Mouse (Mus musculus): Measurements from ENCODE around the gene Gramd1b. TPM values are rescaled to one million over a fixed set of nuclear protein-coding genes. Genes with fewer than 3 reads are reported as not detected.

Gene Gramd1b
- polyA plus RNA-seq (2015; fragmentation: Nextera tagmentation; extraction: Ambion mirVana): 4.3 and 6.1 TPM in 2 replicates

DNA sequence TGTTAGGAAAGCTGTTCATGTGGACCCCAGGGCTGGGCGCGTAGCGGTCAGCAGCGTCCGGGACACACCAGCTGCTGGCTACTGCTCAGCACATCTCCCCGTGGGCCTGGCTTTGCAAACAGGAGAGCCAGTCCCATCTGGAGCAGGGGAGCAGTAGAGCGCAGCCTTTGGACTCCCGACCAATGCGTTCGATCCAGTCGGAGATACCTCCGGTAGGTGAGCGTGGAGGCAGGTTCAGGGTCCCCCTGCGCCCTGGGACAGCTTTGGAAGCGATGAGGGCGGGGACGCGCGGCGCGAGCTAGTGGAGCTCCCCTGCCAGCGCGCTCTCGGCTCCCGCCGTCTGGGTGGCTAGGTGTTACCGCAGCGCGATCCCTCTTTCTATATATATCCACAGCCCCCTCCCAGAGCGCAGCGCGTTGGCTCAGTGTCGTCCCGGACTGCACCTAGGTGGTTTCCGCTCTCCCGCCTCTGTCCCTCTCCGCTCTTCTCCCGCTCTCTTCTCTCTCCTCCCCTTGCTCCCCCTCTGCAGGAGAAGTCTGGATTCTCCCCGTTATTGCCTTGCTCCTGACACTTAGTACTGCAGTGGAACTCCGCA, at the start of gene Gramd1b:
Gene Gramd1b, minus strand, starts transcription at position 357 of the 595 bp plus-strand sequence.
- DNase-seq (ENCODE audit: low spot score): no peak

DNA sequence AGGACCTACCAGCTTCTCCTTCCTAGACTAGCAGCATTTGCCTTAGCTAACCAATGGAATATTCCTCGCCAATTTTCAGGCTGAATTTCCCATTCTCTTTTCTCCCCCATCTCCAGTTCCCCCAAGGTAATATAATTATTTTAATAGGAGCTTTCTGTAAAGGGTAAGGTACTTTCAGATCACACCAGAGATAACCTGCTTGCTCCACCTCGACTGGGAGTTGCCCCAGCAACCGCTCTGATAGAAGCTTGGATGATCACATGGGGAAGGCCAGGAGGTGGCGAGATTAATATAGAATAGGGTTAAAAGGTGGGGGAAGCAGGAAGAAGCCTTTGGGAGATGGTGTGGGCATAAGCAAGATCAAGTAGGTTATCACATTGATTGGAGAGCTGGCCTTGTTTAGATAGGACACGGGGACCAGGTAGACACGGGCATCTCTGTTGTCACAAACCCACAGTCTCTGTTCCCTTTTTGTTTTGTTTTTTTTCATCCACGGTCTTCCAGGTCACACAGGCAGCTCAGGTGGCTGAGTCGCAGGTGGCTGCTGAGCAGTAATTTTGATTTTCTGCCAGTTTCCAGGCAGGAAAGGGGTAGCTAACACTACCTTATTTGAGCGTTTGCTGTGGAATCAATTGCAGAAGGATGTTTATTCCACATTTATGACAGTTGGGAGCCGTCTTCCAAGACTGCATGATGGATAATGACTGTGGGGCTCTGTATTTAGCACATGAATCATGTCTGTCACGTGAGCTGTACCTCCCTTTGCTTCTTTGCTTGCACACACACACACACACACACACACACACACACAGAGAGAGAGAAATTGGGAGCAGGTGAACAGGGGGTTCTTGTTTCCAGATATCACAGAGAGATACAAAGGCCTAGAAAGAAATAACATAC, 47.8 kb upstream of the Gramd1b start:
- no peak for DNase-seq (ENCODE audit: low spot score)

DNA sequence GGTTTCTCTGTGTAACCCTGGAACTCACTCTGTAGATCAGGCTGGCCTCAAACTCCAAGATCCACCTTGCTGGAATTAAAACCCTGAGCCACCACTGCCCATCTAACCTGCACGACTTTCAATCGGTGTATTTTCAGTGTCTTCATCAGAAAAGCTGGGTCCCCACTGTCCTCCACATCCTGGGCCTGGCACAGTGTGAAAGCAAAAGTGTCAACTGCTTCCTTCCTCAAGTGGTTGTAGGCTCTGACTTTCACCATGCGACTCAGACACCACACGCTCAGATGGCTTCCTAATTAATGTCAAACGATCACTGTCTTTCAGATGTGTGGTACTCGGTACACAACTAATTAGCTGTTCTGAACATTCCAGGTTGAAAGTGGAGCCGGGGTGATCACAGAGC, 45.9 kb upstream of the Gramd1b start:
- DNase-seq (ENCODE audit: low spot score): no peak

DNA sequence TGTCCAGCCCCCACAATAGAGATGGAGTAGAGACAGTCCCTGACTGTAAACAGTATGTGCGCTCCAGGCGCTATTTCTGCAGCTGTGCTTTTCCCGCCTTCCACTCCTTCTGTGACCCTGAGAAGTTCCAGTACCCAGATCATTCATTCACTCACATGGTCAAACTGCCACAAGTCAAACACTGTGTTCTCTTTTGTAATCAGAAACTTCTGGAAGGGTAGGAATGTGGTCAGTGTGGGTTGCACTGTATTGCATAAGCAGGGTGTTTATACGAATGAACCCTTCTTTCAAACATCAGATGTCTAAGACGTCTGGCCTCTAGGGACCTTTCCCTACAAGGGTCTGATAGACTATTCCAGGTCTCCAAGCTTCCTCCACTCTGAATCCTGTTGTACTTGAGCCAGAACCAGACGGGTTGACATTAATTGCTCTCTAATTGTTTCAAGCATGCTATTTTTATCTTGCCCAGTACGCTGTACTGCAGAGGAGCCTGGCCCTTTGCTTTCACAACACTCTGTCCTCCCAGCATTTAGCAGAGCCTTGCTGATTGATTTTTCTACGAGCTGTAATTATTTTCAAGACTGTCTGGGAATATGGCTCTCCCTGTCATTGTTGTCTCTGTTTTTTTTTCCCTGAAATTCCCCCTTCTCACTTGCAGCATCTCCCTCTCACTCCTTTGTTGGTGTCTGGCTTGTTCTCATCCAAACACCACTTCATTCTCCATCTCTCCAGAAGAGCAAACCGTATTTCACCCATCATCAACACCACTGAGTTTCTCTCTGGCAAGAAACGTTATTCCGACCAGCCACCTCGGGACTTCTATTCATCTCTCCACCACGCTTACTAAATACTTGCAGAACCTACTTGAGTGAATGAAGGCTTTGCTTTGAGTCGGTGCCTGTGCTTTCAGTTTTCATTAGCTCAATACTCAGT, 44.1 kb upstream of the Gramd1b start:
- DNase-seq (ENCODE audit: low spot score): no peak

DNA sequence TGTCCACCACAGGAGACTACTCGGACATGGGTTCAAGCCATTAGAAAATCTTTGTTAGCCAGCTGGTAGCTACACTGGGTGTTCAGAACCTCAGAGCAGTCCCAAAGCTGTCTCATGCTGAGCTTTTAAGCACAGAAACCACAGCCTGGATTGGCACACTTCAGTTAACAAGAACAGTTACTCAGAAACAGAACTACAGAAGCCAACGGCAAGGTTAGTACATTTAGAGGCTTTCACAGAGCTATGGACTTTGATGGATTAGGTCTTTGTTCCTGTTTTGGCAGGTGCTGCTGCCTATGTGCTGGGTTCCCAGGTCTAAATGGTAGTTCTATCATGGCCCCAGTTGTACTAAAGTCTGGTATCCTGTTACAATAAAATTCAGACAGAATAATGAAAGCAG, 40.1 kb upstream of the Gramd1b start:
- no peak for DNase-seq (ENCODE audit: low spot score)

DNA sequence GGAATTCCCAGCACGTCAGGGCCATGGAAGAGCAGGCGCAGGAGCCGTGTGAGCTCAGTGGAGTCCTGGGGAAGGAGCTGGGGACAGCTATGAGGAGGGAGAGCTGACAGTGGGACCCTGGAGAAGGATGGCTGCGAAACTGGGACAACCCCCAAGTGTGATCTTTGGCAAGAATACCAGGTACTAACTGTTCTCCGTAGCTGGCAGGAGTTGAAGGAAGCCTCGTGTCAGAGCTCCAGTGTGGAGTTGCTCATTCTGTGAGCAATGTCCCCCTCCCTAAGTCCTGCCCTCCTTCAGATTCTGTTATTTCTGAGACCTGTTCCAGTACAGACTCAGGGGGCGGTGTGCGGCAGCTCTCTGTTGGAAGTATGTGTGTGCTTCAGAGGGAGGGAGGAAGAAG, 36.9 kb upstream of the Gramd1b start:
- no peak for DNase-seq (ENCODE audit: low spot score)

DNA sequence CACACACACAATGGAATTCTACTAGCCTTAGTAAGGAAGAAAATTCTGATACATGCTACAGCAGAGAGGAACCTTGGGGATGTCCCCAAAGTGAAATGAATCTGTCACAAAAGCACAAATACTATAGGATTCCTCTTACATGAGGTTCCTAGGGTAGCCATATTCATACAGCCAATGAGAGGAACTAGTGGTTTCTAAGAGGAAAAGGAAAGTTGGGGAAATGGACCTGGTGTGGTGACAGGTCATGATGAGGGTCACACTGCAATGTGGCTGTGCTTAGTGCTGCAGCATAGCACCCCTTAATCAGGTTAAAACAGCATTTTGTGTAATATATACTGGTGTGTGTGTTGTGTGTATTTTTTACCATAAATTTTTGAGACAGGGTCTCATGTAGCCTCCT, 32.6 kb upstream of the Gramd1b start:
- DNase-seq (ENCODE audit: low spot score): no peak

DNA sequence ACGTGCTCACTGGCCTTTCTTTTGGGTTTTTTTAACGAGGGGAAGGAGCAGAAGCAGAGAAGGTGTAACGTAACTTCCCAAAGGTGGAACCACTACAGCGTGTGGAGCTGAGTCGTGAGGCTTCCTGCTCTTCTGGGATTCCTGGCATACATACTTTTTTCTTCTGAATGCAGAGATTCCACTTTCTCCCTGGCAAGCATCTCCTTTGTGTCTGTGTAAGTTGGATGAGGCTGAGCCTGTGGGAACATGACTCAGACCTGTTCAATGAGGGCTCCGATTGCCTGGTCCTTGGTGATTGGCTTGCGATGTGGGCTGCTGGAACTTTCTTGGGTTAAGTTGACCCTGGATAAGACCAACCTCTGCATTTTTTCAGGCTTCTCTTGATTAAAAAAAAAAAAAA, 28.5 kb upstream of the Gramd1b start:
- no peak for DNase-seq (ENCODE audit: low spot score)

DNA sequence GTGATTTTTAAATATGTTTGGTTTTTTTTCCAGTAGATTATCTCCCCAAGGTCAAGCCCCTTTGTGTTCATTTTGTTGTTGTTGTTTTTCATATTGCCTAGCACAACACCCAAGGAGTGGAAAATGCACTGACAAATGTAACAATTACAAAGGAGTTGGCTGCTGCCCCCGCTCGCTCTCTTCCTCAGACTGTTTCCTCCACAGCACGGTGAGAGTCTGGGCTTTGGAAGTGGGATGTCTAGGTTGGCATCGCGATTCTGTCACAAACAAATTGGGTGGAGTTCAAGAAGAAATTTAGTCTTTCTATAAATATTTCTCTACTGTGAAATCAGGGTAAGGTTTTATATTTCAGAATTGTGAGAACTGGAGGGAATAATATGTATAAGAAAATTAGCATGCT, 26.6 kb upstream of the Gramd1b start:
- DNase-seq (ENCODE audit: low spot score): no peak

DNA sequence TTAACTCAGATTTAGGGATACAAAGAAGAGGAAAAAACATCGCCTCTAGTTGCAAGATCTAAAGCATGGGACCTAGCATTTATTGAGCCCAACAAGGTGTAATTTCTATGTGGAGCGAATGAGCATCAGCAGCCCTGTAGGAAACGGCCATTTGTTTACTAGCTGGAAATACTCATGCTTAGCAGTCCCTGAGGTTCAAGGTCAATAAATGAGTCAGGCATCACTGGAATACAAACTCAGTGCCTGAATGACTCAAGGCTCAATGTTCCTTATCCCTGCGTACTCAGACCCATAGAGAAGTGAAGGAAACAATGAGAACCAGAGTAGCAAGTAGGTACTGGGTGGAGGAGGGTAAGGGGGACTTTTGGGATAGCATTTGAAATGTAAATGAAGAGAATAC, 25.2 kb upstream of the Gramd1b start:
- DNase-seq (ENCODE audit: low spot score): no peak

DNA sequence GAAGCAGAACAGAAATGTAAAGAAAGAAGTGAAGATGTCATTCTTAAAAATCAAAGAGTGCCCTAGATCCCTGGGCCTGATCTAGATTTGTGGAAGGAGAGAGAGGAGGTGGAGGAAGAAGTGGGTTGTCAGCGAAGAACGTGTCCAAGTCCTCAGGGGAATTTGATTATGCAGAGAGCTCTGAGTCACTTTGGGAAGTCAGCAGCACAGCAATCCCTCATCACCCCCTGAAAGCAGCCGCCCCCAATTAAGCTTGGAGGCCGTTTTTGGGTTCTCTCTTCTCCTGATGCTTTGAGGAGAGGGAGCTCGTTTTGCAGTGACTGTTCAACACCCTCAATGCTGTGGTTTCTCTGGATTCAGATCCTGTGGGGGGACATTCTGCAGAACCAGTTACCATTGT, 24.1 kb upstream of the Gramd1b start:
- DNase-seq (ENCODE audit: low spot score): no peak

DNA sequence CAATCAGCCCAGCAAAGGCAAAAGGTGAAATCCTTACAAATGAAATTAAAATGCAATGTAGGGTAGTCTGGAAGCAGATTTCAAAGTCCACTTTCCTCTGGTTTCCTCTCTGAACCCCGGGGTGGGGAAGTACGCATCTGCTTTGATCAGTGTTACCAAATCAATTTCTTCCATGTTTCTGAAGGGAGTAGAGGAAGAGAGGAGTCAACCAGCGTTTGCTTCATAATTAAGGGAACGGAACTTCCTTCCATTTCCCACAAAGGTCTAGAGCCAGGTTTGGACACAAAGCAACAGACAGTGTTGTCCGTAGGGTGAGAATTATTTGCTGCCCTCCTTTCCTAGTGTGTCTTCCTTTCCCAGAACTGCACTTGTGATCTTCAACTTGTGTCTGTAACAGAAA, 16.7 kb upstream of the Gramd1b start:
- no peak for DNase-seq (ENCODE audit: low spot score)

DNA sequence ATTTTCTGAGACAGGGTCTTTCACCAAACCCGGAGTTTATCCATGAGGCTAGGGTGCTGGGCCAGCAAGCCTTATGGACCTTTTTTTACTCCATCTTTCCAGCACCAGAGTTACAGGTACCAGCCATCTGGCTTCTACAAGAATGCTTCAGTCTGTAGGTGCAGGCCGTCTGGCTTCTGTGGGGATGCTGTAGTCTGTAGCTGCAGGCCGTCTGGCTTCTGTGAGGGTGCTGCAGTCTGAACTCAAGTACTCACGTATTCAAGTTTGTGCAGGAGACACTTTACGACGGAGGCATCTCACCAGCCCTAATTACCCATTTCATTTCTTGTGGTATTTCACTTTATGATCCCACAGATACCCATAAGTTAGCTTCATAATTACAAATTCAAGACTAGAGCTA, 14.0 kb upstream of the Gramd1b start:
- no peak for DNase-seq (ENCODE audit: low spot score)

DNA sequence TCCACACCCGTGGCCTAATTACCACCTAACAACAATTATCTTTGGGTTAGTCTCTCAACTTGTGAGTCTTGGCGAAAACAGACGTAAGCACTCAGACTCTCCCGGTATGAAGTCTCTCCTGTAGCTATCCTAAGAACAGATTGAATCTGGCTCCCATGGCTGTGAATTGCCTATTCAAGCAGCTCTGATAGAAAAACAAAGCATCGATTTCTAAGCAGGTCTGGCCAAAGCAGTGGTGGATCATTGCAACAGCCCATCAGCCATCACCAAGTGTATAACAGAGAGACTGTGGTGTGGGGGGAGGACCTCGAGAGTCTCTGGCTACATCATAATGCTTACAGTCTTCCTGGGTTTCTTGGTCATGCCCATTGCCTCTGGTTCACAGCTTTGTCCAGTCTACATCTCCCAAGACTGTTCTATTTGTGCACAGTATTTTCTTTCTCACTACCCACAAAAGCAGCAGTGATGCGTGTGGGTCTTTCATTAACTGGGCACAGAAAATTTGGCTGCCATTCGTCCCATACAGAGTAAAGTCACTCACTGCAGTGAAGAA, 8.5 kb upstream of the Gramd1b start:
- DNase-seq (ENCODE audit: low spot score): no peak

DNA sequence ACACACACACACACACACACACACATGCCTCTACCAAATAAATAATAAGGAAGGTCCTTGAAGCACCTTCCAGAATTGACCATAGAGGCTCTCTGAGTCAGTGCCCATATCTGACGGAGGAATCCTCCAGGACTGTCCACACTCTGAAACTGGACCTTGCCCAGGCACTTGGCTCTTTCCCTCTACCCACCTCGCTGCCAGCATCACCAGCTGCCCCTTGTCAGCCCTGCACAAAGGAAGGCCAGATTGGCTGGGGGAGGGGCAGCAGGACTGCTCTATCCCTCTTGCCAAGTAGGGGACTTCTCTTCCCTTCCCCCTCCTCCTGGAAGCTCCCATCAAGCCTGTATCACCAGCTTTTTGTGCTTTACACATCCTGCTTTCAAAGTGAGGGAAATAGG, 6.5 kb upstream of the Gramd1b start:
- no peak for DNase-seq (ENCODE audit: low spot score)

DNA sequence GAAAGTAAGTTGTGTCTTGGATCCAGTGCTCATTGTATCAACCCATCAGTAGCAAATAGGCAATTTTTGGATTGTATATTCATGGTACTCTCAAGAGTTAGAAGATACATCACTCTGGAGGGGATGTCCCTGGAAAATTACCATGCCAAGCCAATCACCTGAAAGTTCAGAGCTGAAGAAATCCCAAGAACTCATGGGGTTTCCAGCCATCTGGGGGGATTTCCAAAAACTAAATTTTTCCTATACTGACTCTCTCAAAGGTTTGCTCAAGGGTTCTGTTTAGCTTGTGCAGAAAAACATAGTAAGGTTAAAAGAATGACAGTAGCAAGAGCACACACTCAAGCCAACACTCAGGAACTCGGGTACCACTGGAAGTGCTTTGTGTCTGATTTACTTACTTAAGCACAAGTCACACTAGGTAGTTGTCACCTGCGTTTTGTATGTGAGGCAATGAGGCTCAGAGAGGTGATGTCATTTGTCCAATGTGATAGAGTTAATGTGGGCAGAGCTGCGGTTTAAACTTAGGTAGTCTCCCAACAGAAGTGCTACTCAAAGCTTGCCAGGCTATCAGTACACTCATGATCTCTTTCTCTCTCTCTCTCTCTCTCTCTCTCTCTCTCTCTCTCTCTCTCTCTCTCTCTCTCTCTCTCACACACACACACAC, 6.0 kb upstream of the Gramd1b start:
- no peak for DNase-seq (ENCODE audit: low spot score)

DNA sequence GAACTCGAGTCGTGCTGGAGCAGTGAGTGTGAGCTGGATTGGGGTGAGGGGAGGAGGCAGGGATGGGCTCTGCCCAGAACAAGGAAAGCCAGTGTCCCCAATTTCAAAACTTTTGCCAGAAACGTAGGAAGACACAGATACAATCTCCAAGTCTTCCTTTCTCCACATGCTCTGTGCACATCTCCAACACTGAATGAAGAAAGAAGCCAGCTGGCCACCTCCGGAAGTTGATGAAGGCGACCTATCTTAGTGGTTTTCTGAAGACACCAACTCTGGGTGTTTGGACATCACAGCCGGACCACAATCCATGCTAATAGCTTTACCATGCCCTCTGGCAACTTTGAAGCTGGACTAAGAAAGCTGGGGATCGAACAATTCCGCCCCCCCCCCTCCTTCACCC, 647 bp downstream of the Gramd1b start:
- DNase-seq (ENCODE audit: low spot score): no peak

DNA sequence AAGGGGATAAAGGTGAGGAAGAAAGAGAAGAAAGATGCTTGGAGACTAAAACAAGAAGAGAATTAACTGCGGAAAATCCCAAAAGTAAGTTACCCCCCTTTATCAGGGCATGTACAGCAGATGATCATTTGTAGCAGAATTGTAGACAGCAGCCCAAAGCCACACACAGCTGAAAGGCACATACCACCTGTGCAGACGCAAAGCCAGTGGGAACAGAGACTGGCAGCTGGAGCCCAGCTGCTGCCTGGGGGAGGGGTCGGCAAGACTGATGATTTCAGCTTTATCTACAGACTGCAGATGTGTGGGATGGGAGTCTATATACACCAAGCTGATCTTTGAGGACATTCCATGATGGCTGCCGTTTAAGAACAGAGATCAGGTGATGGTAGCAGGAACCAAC, 2.5 kb downstream of the Gramd1b start:
- DNase-seq (ENCODE audit: low spot score): no peak

DNA sequence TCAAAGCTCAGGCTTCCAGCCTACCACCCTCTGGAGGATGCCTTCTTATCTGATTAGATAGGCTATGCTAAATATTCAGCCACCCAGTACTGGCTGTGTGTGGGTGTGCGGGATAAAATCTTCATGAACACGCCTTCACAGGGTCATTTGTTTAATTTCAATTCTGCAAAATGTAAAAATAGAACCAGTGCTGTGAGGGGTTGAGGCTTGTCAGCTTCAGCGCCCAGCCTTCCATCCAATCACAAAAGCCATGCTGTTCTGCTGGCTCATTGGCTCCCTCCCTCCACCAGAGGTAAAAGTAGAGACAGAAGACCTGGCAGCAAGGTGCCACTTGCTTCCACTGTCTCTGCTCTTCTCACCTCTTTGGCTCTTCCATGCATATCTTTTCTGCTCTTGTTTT, 4.3 kb downstream of the Gramd1b start:
- DNase-seq (ENCODE audit: low spot score): no peak

DNA sequence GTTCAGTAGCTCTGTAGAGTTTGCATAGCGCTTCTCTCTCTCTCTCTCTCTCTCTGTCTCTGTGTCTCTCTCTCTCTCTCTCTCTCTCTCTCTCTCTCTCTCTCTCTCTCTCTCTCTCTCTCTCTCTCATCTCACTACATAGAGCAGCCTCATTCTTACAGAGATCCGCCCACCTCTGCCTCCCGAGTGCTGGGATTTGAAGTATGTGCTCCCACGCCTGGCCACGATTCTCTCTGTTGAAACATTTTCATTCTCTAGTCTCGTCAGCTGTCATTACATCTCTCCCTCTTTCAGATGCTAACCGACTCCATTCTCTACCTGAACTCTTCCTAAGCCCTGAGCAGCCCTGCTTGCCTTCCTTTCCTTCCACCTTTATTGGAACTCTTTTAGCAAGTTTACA, 9.0 kb downstream of the Gramd1b start:
- no peak for DNase-seq (ENCODE audit: low spot score)

DNA sequence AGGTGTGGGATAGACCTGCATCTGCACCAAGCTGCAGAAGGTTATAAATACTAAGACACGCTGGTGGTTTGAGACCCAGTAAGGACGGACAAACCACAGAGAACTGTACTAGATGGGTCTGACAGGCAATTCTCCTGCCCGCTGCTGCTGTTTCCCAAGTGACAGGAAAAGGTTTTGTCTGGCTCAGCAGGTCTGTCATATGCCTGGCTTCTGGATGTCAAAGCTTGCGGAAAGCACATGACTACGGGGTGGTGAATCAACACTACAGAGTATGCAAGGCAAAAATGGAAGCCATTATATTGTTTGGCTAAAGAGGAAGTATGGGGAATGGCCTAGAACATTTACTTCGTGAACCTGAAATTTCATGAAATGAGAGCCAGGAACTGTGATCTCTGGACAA, 10.1 kb downstream of the Gramd1b start:
- no peak for DNase-seq (ENCODE audit: low spot score)

All from thymus, postnatal 0 days (tissue).